In the genomic region with DNA sequence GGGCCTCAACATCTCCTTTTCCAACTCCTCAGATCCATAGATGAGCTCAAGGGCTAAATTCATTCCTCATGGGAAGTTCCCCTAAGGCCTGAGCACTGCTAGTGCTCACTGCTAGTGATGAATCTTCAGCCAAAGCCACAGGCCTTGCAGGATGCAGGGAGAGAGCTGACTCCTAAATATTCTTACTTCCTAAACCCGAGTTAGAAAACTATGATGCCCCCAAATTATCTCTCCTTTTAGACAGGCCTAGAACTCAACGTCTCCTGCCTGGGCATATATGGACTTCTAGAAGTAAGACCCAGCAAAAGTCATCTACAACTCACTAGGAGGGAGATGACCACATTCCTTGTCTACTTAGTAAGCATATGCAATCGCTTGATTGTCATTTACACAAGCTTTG, we compare ENCODE assay signal across 16 mouse cellular contexts. TPM values are rescaled to one million over a fixed set of nuclear protein-coding genes. Genes with fewer than 3 reads are reported as not detected.
DNase-seq lines count a peak whose midpoint lies in the region; ATAC-seq and TF ChIP-seq lines count a peak whose summit lies in the region.
"Had no signal": no experiment of that assay in that cellular context is flagged by ENCODE, and none has a peak within 500 bp of the region (broad histone marks: within the 10 kb centered on the region; RNA-seq: fewer than 3 reads in every experiment).

No protein-coding gene starts in this region.

- H3K4me2 ChIP-seq in embryonic facial prominence, embryonic 12.5 days (replicated peaks) = 0 out of 2 replicates have a peak overlapping the region, but pooled peaks have one; percentile 9
- H3K4me2 ChIP-seq in kidney, postnatal 0 days (ENCODE audit: low read length) = peak overlapping the region; percentile 63
- H3K4me2 ChIP-seq in myocyte (ENCODE audit: low read depth) = peak overlapping the region; percentile 84
- H3K4me2 ChIP-seq: hindbrain, embryonic 15.5 days; midbrain, embryonic 12.5 days had no signal

- 43% methylated on average over 3 of the region's 3 CpGs for WGBS in embryonic facial prominence, embryonic 12.5 days
- 42% methylated on average over 3 of the region's 3 CpGs for WGBS in embryonic facial prominence, embryonic 10.5 days
- WGBS in kidney, postnatal 0 days = 52% methylated on average over 3 of the region's 3 CpGs

- no peak for ATAC-seq in embryonic facial prominence, embryonic 12.5 days (ENCODE audit: insufficient number of reproducible peaks, insufficient read depth, low FRiP score, low TSS enrichment)
- ATAC-seq in kidney, postnatal 0 days (replicated peaks; ENCODE audit: low FRiP score, low read depth) = no peak

- no peak for TF ChIP-seq POLR2A in myocyte (IDR thresholded peaks at IDR 0.05; ENCODE audit: insufficient read length, low read depth)

- H3K27ac ChIP-seq in embryonic facial prominence, embryonic 12.5 days = no peak overlapping the region
- no peak overlapping the region for H3K27ac ChIP-seq in embryonic facial prominence, embryonic 10.5 days (replicated peaks)
- no peak overlapping the region for H3K27ac ChIP-seq in kidney, postnatal 0 days
- H3K27ac ChIP-seq in brown adipose tissue, adult 24 weeks (replicated peaks; ENCODE audit: low read depth, low read length) = no peak overlapping the region
- H3K27ac ChIP-seq: hindbrain, embryonic 15.5 days; midbrain, embryonic 12.5 days had no signal

- no peak for TF ChIP-seq CTCF in kidney, postnatal 0 days (IDR thresholded peaks at IDR 0.05; ENCODE audit: low read depth)

- no peaks in the 10 kb centered on the region for H3K36me3 ChIP-seq in embryonic facial prominence, embryonic 12.5 days
- H3K36me3 ChIP-seq in embryonic facial prominence, embryonic 10.5 days (replicated peaks) = no peaks in the 10 kb centered on the region
- H3K36me3 ChIP-seq in kidney, postnatal 0 days (ENCODE audit: insufficient read depth, low read length) = no peaks in the 10 kb centered on the region
- H3K36me3 ChIP-seq in myocyte (ENCODE audit: control insufficient read depth, insufficient read depth) = no peaks in the 10 kb centered on the region
- H3K36me3 ChIP-seq: hindbrain, embryonic 15.5 days; midbrain, embryonic 12.5 days had no signal

- H3K4me3 ChIP-seq in embryonic facial prominence, embryonic 12.5 days = no peak overlapping the region
- no peak overlapping the region for H3K4me3 ChIP-seq in embryonic facial prominence, embryonic 10.5 days
- H3K4me3 ChIP-seq in kidney, postnatal 0 days (replicated peaks; ENCODE audit: low read depth, low read length) = no peak overlapping the region
- H3K4me3 ChIP-seq in brown adipose tissue, adult 24 weeks (ENCODE audit: insufficient read depth, low read depth, low read length) = peak overlapping the region; percentile 43
- H3K4me3 ChIP-seq in myocyte = peak overlapping the region; percentile 77
- H3K4me3 ChIP-seq: hindbrain, embryonic 15.5 days; midbrain, embryonic 12.5 days had no signal

- H3K9ac ChIP-seq in embryonic facial prominence, embryonic 12.5 days = no peak overlapping the region
- no peak overlapping the region for H3K9ac ChIP-seq in kidney, postnatal 0 days (ENCODE audit: low read depth, low read length)
- H3K9ac ChIP-seq: hindbrain, embryonic 15.5 days; midbrain, embryonic 12.5 days had no signal

- no peaks in the 10 kb centered on the region for H3K9me3 ChIP-seq in embryonic facial prominence, embryonic 12.5 days
- no peaks in the 10 kb centered on the region for H3K9me3 ChIP-seq in embryonic facial prominence, embryonic 10.5 days
- H3K9me3 ChIP-seq in kidney, postnatal 0 days (replicated peaks; ENCODE audit: low read length) = no peaks in the 10 kb centered on the region
- H3K9me3 ChIP-seq: hindbrain, embryonic 15.5 days; midbrain, embryonic 12.5 days had no signal

- DNase-seq in embryonic facial prominence, embryonic 10.5 days (ENCODE audit: low spot score) = no peak
- DNase-seq in kidney, postnatal 0 days (ENCODE audit: low spot score) = no peak
- DNase-seq in kidney, adult 18-20 months = no peak
- DNase-seq in retina, postnatal 1 day = no peak
- no peak for DNase-seq in Muller cell, postnatal 12 days (ENCODE audit: inconsistent ontology term)
- DNase-seq: adrenal gland, postnatal 36 days; cerebellum, adult 9-10 months; left cerebral cortex, postnatal 4 days; right cerebral cortex, postnatal 4 days; thymus, adult 2 months had no signal

- H3K79me2 ChIP-seq in myocyte (ENCODE audit: control insufficient read depth, insufficient read depth) = peaks cover 4% of the 10 kb centered on the region

- no peaks in the 10 kb centered on the region for H3K4me1 ChIP-seq in embryonic facial prominence, embryonic 12.5 days
- peaks cover 4% of the 10 kb centered on the region; the same call in 1 of the 2 replicates for H3K4me1 ChIP-seq in embryonic facial prominence, embryonic 10.5 days
- H3K4me1 ChIP-seq in kidney, postnatal 0 days (replicated peaks; ENCODE audit: insufficient read depth, low read length) = no peaks in the 10 kb centered on the region
- peaks cover 9% of the 10 kb centered on the region for H3K4me1 ChIP-seq in brown adipose tissue, adult 24 weeks (ENCODE audit: control insufficient read depth, insufficient read depth, insufficient read length, low read length)

- H3K27me3 ChIP-seq in embryonic facial prominence, embryonic 12.5 days = no peaks in the 10 kb centered on the region
- no peaks in the 10 kb centered on the region; the same call in 1 of the 2 replicates for H3K27me3 ChIP-seq in embryonic facial prominence, embryonic 10.5 days (replicated peaks; ENCODE audit: low read depth, poor library complexity, severe bottlenecking)
- no peaks in the 10 kb centered on the region for H3K27me3 ChIP-seq in kidney, postnatal 0 days (ENCODE audit: insufficient read depth, low read length)
- H3K27me3 ChIP-seq in myocyte (ENCODE audit: control insufficient read depth, insufficient read depth, insufficient read length) = no peaks in the 10 kb centered on the region
- H3K27me3 ChIP-seq: hindbrain, embryonic 15.5 days had no signal

- H3ac ChIP-seq in myocyte (ENCODE audit: control insufficient read depth, insufficient read length) = no peak overlapping the region

TF ChIP-seq in myocyte, 11 proteins besides CTCF, POLR2A, EP300 and RAD21:
- no peak for TF ChIP-seq REST (IDR thresholded peaks at IDR 0.05; ENCODE audit: insufficient read depth, insufficient read length)
- no peak for TF ChIP-seq TCF3 (IDR thresholded peaks at IDR 0.05; ENCODE audit: insufficient read length, low read depth)
- no peak for TF ChIP-seq MYOG (IDR thresholded peaks at IDR 0.05; ENCODE audit: control insufficient read depth in 1 of 3, insufficient read depth in 1 of 3, insufficient read length in 2 of 3, low read depth in 2 of 3)
- TF ChIP-seq POLR2AphosphoS2 (IDR thresholded peaks at IDR 0.05; ENCODE audit: insufficient read length, low read depth) = no peak
- no peak for TF ChIP-seq TCF12 (IDR thresholded peaks at IDR 0.05; ENCODE audit: insufficient read depth, poor library complexity, severe bottlenecking)
- no peak for TF ChIP-seq SRF (IDR thresholded peaks at IDR 0.05; ENCODE audit: control insufficient read depth, insufficient read length, low read depth)
- TF ChIP-seq MAX (IDR thresholded peaks at IDR 0.05; ENCODE audit: low read depth) = no peak
- no peak for TF ChIP-seq MYOD1 (IDR thresholded peaks at IDR 0.05; ENCODE audit: control insufficient read depth in 1 of 3, insufficient read length in 2 of 3, low read depth in 2 of 3)
- TF ChIP-seq E2F4 (IDR thresholded peaks at IDR 0.05; ENCODE audit: insufficient read depth) = no peak
- no peak for TF ChIP-seq USF1 (IDR thresholded peaks at IDR 0.05; ENCODE audit: low read depth)
- TF ChIP-seq CEBPB (IDR thresholded peaks at IDR 0.05; ENCODE audit: insufficient read depth, poor library complexity, severe bottlenecking) = no peak
TF ChIP-seq in myocyte: peak in this region for 0.

RNA-seq across cellular contexts. Expression of gene 9130008F23Rik, which starts 2.6 kb away (rescaled TPM):
- 1.4 and 1.5 TPM in 2 replicates for polyA plus RNA-seq in embryonic facial prominence, embryonic 12.5 days (2016; fragmentation: Nextera tagmentation; extraction: Ambion mirVana)
- polyA plus RNA-seq in embryonic facial prominence, embryonic 10.5 days (2016; fragmentation: Nextera tagmentation; extraction: Ambion mirVana) = 0.37 and 0.53 TPM in 2 replicates
- polyA plus RNA-seq in kidney, postnatal 0 days (2015; fragmentation: Nextera tagmentation; extraction: Ambion mirVana) = 3.7 and 3.8 TPM in 2 replicates
- 0.48 and 0.58 TPM in 2 replicates for polyA plus RNA-seq in brown adipose tissue, adult 24 weeks (2012; ENCODE audit: insufficient read depth, insufficient read length, missing spikeins)
- 1.2 TPM for polyA plus RNA-seq in myocyte (2012; fragmentation: generic; extraction: Trizol)

RNA-seq across cellular contexts. Expression of gene Glyatl3, which starts 36.4 kb away (rescaled TPM):
- 0.23 and 0.38 TPM in 2 replicates for polyA plus RNA-seq in embryonic facial prominence, embryonic 12.5 days (2016; fragmentation: Nextera tagmentation; extraction: Ambion mirVana)
- polyA plus RNA-seq in embryonic facial prominence, embryonic 10.5 days (2016; fragmentation: Nextera tagmentation; extraction: Ambion mirVana) = 0.25 TPM in 1 of 2 replicates, not detected in the other
- not detected in 2 replicates for polyA plus RNA-seq in kidney, postnatal 0 days (2015; fragmentation: Nextera tagmentation; extraction: Ambion mirVana)
- not detected in 2 replicates for polyA plus RNA-seq in brown adipose tissue, adult 24 weeks (2012; ENCODE audit: insufficient read depth, insufficient read length, missing spikeins)
- not detected for polyA plus RNA-seq in myocyte (2012; fragmentation: generic; extraction: Trizol)
- polyA plus RNA-seq: hindbrain, embryonic 15.5 days; midbrain, embryonic 12.5 days; neural tube, embryonic 14.5 days had no signal

RNA-seq across cellular contexts. Expression of gene Mut, which starts 56.7 kb away (rescaled TPM):
- polyA plus RNA-seq in embryonic facial prominence, embryonic 12.5 days (2016; fragmentation: Nextera tagmentation; extraction: Ambion mirVana) = 34.3 and 34.6 TPM in 2 replicates
- polyA plus RNA-seq in embryonic facial prominence, embryonic 10.5 days (2016; fragmentation: Nextera tagmentation; extraction: Ambion mirVana) = 29.1 and 33.2 TPM in 2 replicates
- 63.0 and 64.0 TPM in 2 replicates for polyA plus RNA-seq in kidney, postnatal 0 days (2015; fragmentation: Nextera tagmentation; extraction: Ambion mirVana)
- 160 and 162 TPM in 2 replicates for polyA plus RNA-seq in brown adipose tissue, adult 24 weeks (2012; ENCODE audit: insufficient read depth, insufficient read length, missing spikeins)
- polyA plus RNA-seq in myocyte (2012; fragmentation: generic; extraction: Trizol) = 9.3 TPM

RNA-seq across cellular contexts. Expression of gene Cenpq, which starts 57.1 kb away (rescaled TPM):
- polyA plus RNA-seq in embryonic facial prominence, embryonic 12.5 days (2016; fragmentation: Nextera tagmentation; extraction: Ambion mirVana) = 28.6 and 29.0 TPM in 2 replicates
- polyA plus RNA-seq in embryonic facial prominence, embryonic 10.5 days (2016; fragmentation: Nextera tagmentation; extraction: Ambion mirVana) = 40.0 and 41.0 TPM in 2 replicates
- 19.0 and 21.9 TPM in 2 replicates for polyA plus RNA-seq in kidney, postnatal 0 days (2015; fragmentation: Nextera tagmentation; extraction: Ambion mirVana)
- polyA plus RNA-seq in brown adipose tissue, adult 24 weeks (2012; ENCODE audit: insufficient read depth, insufficient read length, missing spikeins) = 2.7 and 3.5 TPM in 2 replicates
- polyA plus RNA-seq in myocyte (2012; fragmentation: generic; extraction: Trizol) = 4.9 TPM

Comparison
In these comparisons a context has a peak if more than half of its experiments do, and no peak if none do; other contexts are left out.
1. H3K4me2 ChIP-seq: peak in every context shown above with its lines; median percentile 84 in myocyte; 63 in kidney, postnatal 0 days; 9 in embryonic facial prominence, embryonic 12.5 days.
2. H3K4me3 ChIP-seq: peak in brown adipose tissue, adult 24 weeks (single experiment) and myocyte (single experiment); none in embryonic facial prominence, embryonic 12.5 days (single experiment), embryonic facial prominence, embryonic 10.5 days (single experiment) and kidney, postnatal 0 days (single experiment).